ENCODE assay signal across 8 mouse cellular contexts in genomic region chr13:41249538-41250317, GRCm38 (mm10). TPM values are rescaled to one million over a fixed set of nuclear protein-coding genes. Genes with fewer than 3 reads are reported as not detected.
DNase-seq lines count a peak whose midpoint lies in the region; ATAC-seq and TF ChIP-seq lines count a peak whose summit lies in the region.

TSS of gene Smim13 (plus strand) at chr13:41249844.

- H3K9ac ChIP-seq in CH12.LX (ENCODE audit: insufficient read depth, low read depth) = peak within 1 kb of the TSS; percentile 76
- H3K9ac ChIP-seq in forebrain, embryonic 11.5 days (ENCODE audit: low read length) = peak within 1 kb of the TSS; percentile 77
- H3K9ac ChIP-seq in heart, embryonic 16.5 days (ENCODE audit: low read length) = peak within 1 kb of the TSS; percentile 91
- peak within 1 kb of the TSS; percentile 78 for H3K9ac ChIP-seq in liver, embryonic 15.5 days
- peak within 1 kb of the TSS; percentile 76 for H3K9ac ChIP-seq in neural tube, embryonic 12.5 days

- no peaks in the 10 kb centered on the region; the same call in none of the 2 replicates for H3K79me2 ChIP-seq in CH12.LX (replicated peaks; ENCODE audit: control insufficient read depth, extremely low read depth, insufficient read depth, poor library complexity, severe bottlenecking)

- dilution Hi-C loops in CH12.LX (cut with MboI; ENCODE audit: extremely low pct_ligation_motif_present, extremely low pct_unique_long_range_greater_than_20kb, low sequenced_read_pairs) = no loop called here

- in situ Hi-C loops in CH12.LX (cut with MboI; ENCODE audit: low pct_ligation_motif_present, low pct_unique_long_range_greater_than_20kb, low sequenced_read_pairs) = loop anchor here (25.0 kb wide), 1 partner anchor 237 kb away; the partner anchor contains the start of genes Pak1ip1 and Tmem14c

- peaks cover 3 to 21% of the 10 kb centered on the region in 2 experiments; a peak in 3 of 4 replicates for H3K4me1 ChIP-seq in CH12.LX (ENCODE audit: control insufficient read depth in 1 of 2, insufficient read depth in 2 of 2)
- no peaks in the 10 kb centered on the region for H3K4me1 ChIP-seq in forebrain, embryonic 11.5 days (replicated peaks; ENCODE audit: control insufficient read depth, insufficient read depth, low read length)
- H3K4me1 ChIP-seq in heart, embryonic 16.5 days (ENCODE audit: control insufficient read depth, insufficient read depth, low read length) = peaks cover 12% of the 10 kb centered on the region
- peaks cover 36% of the 10 kb centered on the region for H3K4me1 ChIP-seq in liver, embryonic 15.5 days (replicated peaks)
- peaks cover 4% of the 10 kb centered on the region; the same call in 1 of the 2 replicates for H3K4me1 ChIP-seq in neural tube, embryonic 12.5 days

- DNase-seq in CH12.LX (ENCODE audit: extremely low read depth) = peak; percentile 97
- peak; percentile 92 for DNase-seq in c-Kit-positive CD71-positive TER-119-negative erythroid progenitor cells, embryonic 14.5 days (ENCODE audit: low read depth)
- DNase-seq in forebrain, embryonic 11.5 days (ENCODE audit: low spot score) = peak; percentile 98
- DNase-seq in kidney, postnatal 36 days = peak; percentile 95 to 97
- DNase-seq in telencephalon, adult 2 months (ENCODE audit: low read depth, low spot score) = peak; percentile 98

- H3K36me3 ChIP-seq in CH12.LX (replicated peaks in 1 of 2; ENCODE audit: control insufficient read depth in 1 of 2, insufficient read depth in 1 of 2, low read length in 1 of 2) = peaks cover 0 to 14% of the 10 kb centered on the region in 2 experiments
- H3K36me3 ChIP-seq in forebrain, embryonic 11.5 days (ENCODE audit: control insufficient read depth, insufficient read depth, low read length) = no peaks in the 10 kb centered on the region
- no peaks in the 10 kb centered on the region for H3K36me3 ChIP-seq in heart, embryonic 16.5 days (ENCODE audit: control insufficient read depth, insufficient read depth)
- H3K36me3 ChIP-seq in liver, embryonic 15.5 days (replicated peaks) = no peaks in the 10 kb centered on the region
- H3K36me3 ChIP-seq in neural tube, embryonic 12.5 days = no peaks in the 10 kb centered on the region

- H3K4me3 ChIP-seq in CH12.LX (replicated peaks in 1 of 3; ENCODE audit: low read depth in 2 of 3, low read length in 2 of 3, poor library complexity in 1 of 3) = peak within 1 kb of the TSS; percentile 78 to 94 (median 90)
- H3K4me3 ChIP-seq in forebrain, embryonic 11.5 days (ENCODE audit: low read depth, low read length) = peak within 1 kb of the TSS; percentile 70
- peak within 1 kb of the TSS; percentile 89 for H3K4me3 ChIP-seq in heart, embryonic 16.5 days (ENCODE audit: low read length)
- H3K4me3 ChIP-seq in liver, embryonic 15.5 days (replicated peaks) = peak within 1 kb of the TSS; percentile 83
- H3K4me3 ChIP-seq in neural tube, embryonic 12.5 days = peak within 1 kb of the TSS; percentile 74

- WGBS in forebrain, embryonic 11.5 days = under 1% methylated on average over 70 of the region's 78 CpGs
- under 1% methylated on average over 72 of the region's 78 CpGs for WGBS in heart, embryonic 16.5 days
- WGBS in liver, embryonic 15.5 days (ENCODE audit: insufficient replicate concordance) = under 1% methylated on average over 76 of the region's 78 CpGs
- under 1% methylated on average over 76 of the region's 78 CpGs for WGBS in neural tube, embryonic 12.5 days

- TF ChIP-seq CTCF in CH12.LX (conservative IDR thresholded peaks at IDR 0.05 in 1 of 2, IDR thresholded peaks at IDR 0.05 in 1 of 2; ENCODE audit: low read depth in 2 of 2, low read length in 2 of 2) = peak in 1 of 2 experiments; percentile 56; a peak in 2 of 4 replicates

- no peaks in the 10 kb centered on the region for H3K27me3 ChIP-seq in CH12.LX (replicated peaks)
- H3K27me3 ChIP-seq in forebrain, embryonic 11.5 days (ENCODE audit: control insufficient read depth, insufficient read depth, low read length) = no peaks in the 10 kb centered on the region
- no peaks in the 10 kb centered on the region for H3K27me3 ChIP-seq in heart, embryonic 16.5 days (ENCODE audit: control insufficient read depth, insufficient read depth, low read length)
- H3K27me3 ChIP-seq in liver, embryonic 15.5 days = no peaks in the 10 kb centered on the region
- H3K27me3 ChIP-seq in neural tube, embryonic 12.5 days (replicated peaks) = no peaks in the 10 kb centered on the region

- ATAC-seq in forebrain, embryonic 11.5 days (replicated peaks; ENCODE audit: low FRiP score) = peak; percentile 98
- peak; percentile 97 for ATAC-seq in heart, embryonic 16.5 days (replicated peaks; ENCODE audit: extremely low read depth, insufficient read depth, low FRiP score)
- peak; percentile 97 for ATAC-seq in liver, embryonic 15.5 days (ENCODE audit: insufficient read depth)
- peak; percentile 99 for ATAC-seq in neural tube, embryonic 12.5 days (ENCODE audit: low FRiP score, low read depth)

- no peaks in the 10 kb centered on the region for H3K9me3 ChIP-seq in CH12.LX (replicated peaks; ENCODE audit: low read length)
- no peaks in the 10 kb centered on the region for H3K9me3 ChIP-seq in forebrain, embryonic 11.5 days (ENCODE audit: control insufficient read depth, low read length)
- H3K9me3 ChIP-seq in heart, embryonic 16.5 days (replicated peaks; ENCODE audit: control insufficient read depth, low read length) = no peaks in the 10 kb centered on the region
- no peaks in the 10 kb centered on the region for H3K9me3 ChIP-seq in liver, embryonic 15.5 days (replicated peaks)
- H3K9me3 ChIP-seq in neural tube, embryonic 12.5 days = no peaks in the 10 kb centered on the region

- H3K27ac ChIP-seq in CH12.LX (ENCODE audit: insufficient read depth, low read depth) = peak within 1 kb of the TSS; percentile 67
- peak within 1 kb of the TSS; percentile 62 for H3K27ac ChIP-seq in forebrain, embryonic 11.5 days (ENCODE audit: low read depth, low read length)
- peak within 1 kb of the TSS; percentile 91 for H3K27ac ChIP-seq in heart, embryonic 16.5 days (ENCODE audit: low read length)
- H3K27ac ChIP-seq in liver, embryonic 15.5 days (replicated peaks) = peak within 1 kb of the TSS; percentile 89
- H3K27ac ChIP-seq in neural tube, embryonic 12.5 days = peak within 1 kb of the TSS; percentile 70; the same call in 1 of the 2 replicates

- TF ChIP-seq POLR2A in CH12.LX (IDR thresholded peaks at IDR 0.05; ENCODE audit: low read depth, low read length) = peak; percentile 54

- TF ChIP-seq EP300 in CH12.LX (IDR thresholded peaks at IDR 0.05; ENCODE audit: low read length) = no peak

- TF ChIP-seq RAD21 in CH12.LX (IDR thresholded peaks at IDR 0.05; ENCODE audit: low read depth, low read length) = no peak

- peak within 1 kb of the TSS; percentile 83 for H3K4me2 ChIP-seq in CH12.LX (ENCODE audit: insufficient read depth, low read depth, poor library complexity, severe bottlenecking)
- peak within 1 kb of the TSS; percentile 86 for H3K4me2 ChIP-seq in forebrain, embryonic 11.5 days (ENCODE audit: low read depth, low read length, severe bottlenecking)
- H3K4me2 ChIP-seq in heart, embryonic 16.5 days (ENCODE audit: low read depth, low read length) = peak within 1 kb of the TSS; percentile 91
- H3K4me2 ChIP-seq in liver, embryonic 15.5 days = peak within 1 kb of the TSS; percentile 84
- H3K4me2 ChIP-seq in neural tube, embryonic 12.5 days (replicated peaks) = peak within 1 kb of the TSS; percentile 80

TF ChIP-seq in CH12.LX, 34 proteins besides CTCF, POLR2A, EP300 and RAD21:
- TF ChIP-seq POLR2AphosphoS2 (IDR thresholded peaks at IDR 0.05; ENCODE audit: low read depth, low read length) = no peak
- peak; percentile 52 for TF ChIP-seq NRF1 (IDR thresholded peaks at IDR 0.05; ENCODE audit: low read depth, low read length)
- no peak for TF ChIP-seq ZMIZ1 (IDR thresholded peaks at IDR 0.05; ENCODE audit: low read depth, low read length)
- TF ChIP-seq JUN (IDR thresholded peaks at IDR 0.05; ENCODE audit: insufficient read depth, low read depth, low read length) = no peak
- TF ChIP-seq PAX5 (IDR thresholded peaks at IDR 0.05; ENCODE audit: low read length) = no peak
- TF ChIP-seq MAFK (IDR thresholded peaks at IDR 0.05; ENCODE audit: insufficient replicate concordance, low read length) = no peak
- peak; percentile 60; the same call in 1 of the 2 replicates for TF ChIP-seq GABPA (IDR thresholded peaks at IDR 0.05; ENCODE audit: insufficient replicate concordance, low read depth, low read length)
- TF ChIP-seq HCFC1 (IDR thresholded peaks at IDR 0.05; ENCODE audit: low read depth, low read length) = peak; percentile 97
- no peak for TF ChIP-seq JUND (conservative IDR thresholded peaks at IDR 0.05; ENCODE audit: low read depth, low read length)
- no peak for TF ChIP-seq ZKSCAN1 (IDR thresholded peaks at IDR 0.05; ENCODE audit: borderline replicate concordance, low read depth, low read length)
- TF ChIP-seq KAT2A (IDR thresholded peaks at IDR 0.05; ENCODE audit: insufficient replicate concordance, low read length) = peak; percentile 93; the same call in 1 of the 2 replicates
- peak; percentile 45; the same call in 1 of the 2 replicates for TF ChIP-seq NELFE (IDR thresholded peaks at IDR 0.05; ENCODE audit: low read depth, low read length)
- TF ChIP-seq SIN3A (IDR thresholded peaks at IDR 0.05; ENCODE audit: low read length) = peak; percentile 43; the same call in 1 of the 2 replicates
- TF ChIP-seq CHD2 (IDR thresholded peaks at IDR 0.05; ENCODE audit: low read length) = 0 out of 2 replicates have a peak, but pooled peaks have one; percentile 46
- no peak for TF ChIP-seq E2F4 (IDR thresholded peaks at IDR 0.05; ENCODE audit: insufficient replicate concordance, low read depth, low read length)
- no peak for TF ChIP-seq TBP (conservative IDR thresholded peaks at IDR 0.05; ENCODE audit: low read depth, low read length)
- peak; percentile 71 for TF ChIP-seq MXI1 (IDR thresholded peaks at IDR 0.05; ENCODE audit: low read depth, low read length)
- no peak for TF ChIP-seq MYC (IDR thresholded peaks at IDR 0.05; ENCODE audit: low read depth, low read length)
- TF ChIP-seq MAZ (IDR thresholded peaks at IDR 0.05; ENCODE audit: low read depth, low read length) = peak; percentile 96
- peak; percentile 56 for TF ChIP-seq ELF1 (IDR thresholded peaks at IDR 0.05; ENCODE audit: low read depth, low read length)
- peak; percentile 89 for TF ChIP-seq UBTF (IDR thresholded peaks at IDR 0.05; ENCODE audit: low read depth, low read length)
- TF ChIP-seq TCF12 (IDR thresholded peaks at IDR 0.05; ENCODE audit: low read depth, low read length) = peak; percentile 72

RNA-seq across cellular contexts. Expression of gene Smim13, which starts in this region (rescaled TPM):
- total RNA-seq in CH12.LX (2012; rRNA removed) (4.4 and 5.2 TPM in 2 replicates), CH12.LX (2014; rRNA removed) (13.4 and 13.5 TPM in 2 replicates)
- polyA plus RNA-seq in CH12.LX (2012; ENCODE audit: insufficient read length, low read depth) = 10.8 and 11.6 TPM in 2 replicates
- polyA plus RNA-seq in forebrain, embryonic 11.5 days (2014; fragmentation: Nextera tagmentation; extraction: Ambion mirVana) = 13.1 and 14.3 TPM in 2 replicates
- 10.1 and 10.4 TPM in 2 replicates for polyA plus RNA-seq in heart, embryonic 16.5 days (2015; fragmentation: Nextera tagmentation; extraction: Ambion mirVana)
- polyA plus RNA-seq in liver, embryonic 15.5 days (2015; fragmentation: Nextera tagmentation; extraction: Ambion mirVana) = 4.1 and 4.6 TPM in 2 replicates
- polyA plus RNA-seq in neural tube, embryonic 12.5 days (2016; fragmentation: Nextera tagmentation; extraction: Ambion mirVana) = 23.1 and 23.8 TPM in 2 replicates

Comparison
In these comparisons a context has a peak if more than half of its experiments do, and no peak if none do; other contexts are left out.
1. Peak in every context shown above with its lines: DNase-seq, ATAC-seq, H3K4me3 ChIP-seq and H3K27ac ChIP-seq.